Mouse (Mus musculus) spleen, embryonic (tissue): ENCODE data around the gene Foxo3.

Experiments
- CTCF ChIA-PET: fragments of 350-600 bp; sonication (Branson Sonifier 250); formaldehyde crosslinking; loops from one replicate; lab custom pipeline; 2022; lab: Charles Lee

Gene Foxo3

GRCm38 (mm10) chr10:42257985-42258384 is 18.6 kb downstream of the Foxo3 start:
- CTCF ChIA-PET, result no interaction called here

DNA sequence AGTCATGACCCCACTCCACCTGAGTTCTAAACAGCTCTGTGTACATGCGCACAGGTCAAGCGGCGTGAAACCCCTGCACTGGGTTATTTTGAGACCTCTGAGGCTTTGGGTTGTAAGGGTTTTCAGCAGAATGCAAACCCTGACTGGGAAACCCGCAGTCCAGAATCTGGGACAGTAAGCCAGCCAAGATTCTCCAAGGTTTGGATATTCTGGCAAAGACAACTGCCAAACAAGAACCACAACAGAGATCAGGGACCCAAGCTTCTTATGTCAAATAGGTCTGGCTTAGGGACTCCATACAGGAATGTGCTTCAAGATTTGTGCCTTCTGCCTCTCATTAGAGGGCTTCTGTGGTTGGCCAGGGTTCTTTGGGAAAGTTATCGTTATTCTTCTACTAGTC is 21.8 kb downstream of the Foxo3 start:
- CTCF ChIA-PET, result no interaction called here

GRCm38 (mm10) chr10:42251749-42252323 is 24.7 kb downstream of the Foxo3 start:
- CTCF ChIA-PET, result no interaction called here

DNA sequence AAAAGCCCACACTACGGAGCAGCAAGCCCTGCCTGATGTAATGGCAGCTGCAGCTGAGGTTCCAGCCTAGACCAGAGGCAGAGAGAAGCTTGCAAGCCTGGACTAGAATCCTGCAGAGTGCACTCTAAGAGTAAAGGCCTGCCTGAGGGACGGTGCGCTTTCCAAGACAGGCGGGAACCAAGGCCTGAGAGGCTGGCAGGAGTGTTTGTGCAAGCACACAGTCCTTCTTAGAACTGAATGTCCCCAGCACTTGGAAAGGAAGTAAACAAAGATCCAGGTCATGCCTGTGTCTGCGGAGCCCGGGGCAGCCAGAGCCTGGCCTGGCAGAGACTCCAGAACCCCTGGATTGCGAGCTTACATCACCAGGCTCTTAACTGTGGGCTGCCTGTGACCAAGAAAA is 25.4 kb downstream of the Foxo3 start:
- CTCF ChIA-PET, result no interaction called here

GRCm38 (mm10) chr10:42249965-42250364 is 26.6 kb downstream of the Foxo3 start:
- CTCF ChIA-PET, result interaction anchor here (0.7 kb wide), 1 partner anchor 58 kb away, joined by 14 read pairs; no protein-coding TSS in a partner anchor

- CTCF ChIA-PET, result no interaction called here
Observed at GRCm38 (mm10) chr10:42248644-42249043, 27.9 kb downstream of the Foxo3 start.

- CTCF ChIA-PET, result no interaction called here
Observed at GRCm38 (mm10) chr10:42248156-42248555, 28.4 kb downstream of the Foxo3 start.

- CTCF ChIA-PET, result interaction anchor here (0.7 kb wide), 1 partner anchor 18 kb away, joined by 3 read pairs; no protein-coding TSS in a partner anchor
Observed at GRCm38 (mm10) chr10:42247125-42247816, 29.3 kb downstream of the Foxo3 start.

DNA sequence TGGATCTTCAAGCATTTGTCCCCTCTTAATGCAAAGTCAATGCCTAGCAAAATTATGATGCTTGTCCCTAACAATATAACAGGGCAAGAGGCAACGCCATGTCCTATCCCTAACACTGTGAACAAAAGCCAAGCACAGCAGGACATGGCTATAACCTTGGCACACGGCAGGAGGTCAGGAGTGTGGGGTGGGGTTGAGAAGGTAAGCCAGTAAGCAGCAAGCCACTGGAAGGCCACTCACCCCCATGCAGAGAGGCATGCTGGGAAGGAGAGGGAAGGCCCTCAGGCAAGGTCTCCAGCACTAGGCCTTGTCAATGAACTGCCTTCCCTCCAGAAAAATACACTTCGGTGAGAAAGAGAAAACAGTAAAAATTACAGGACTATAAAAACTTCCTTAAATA is 30.1 kb downstream of the Foxo3 start:
- CTCF ChIA-PET, result interaction anchor here (0.7 kb wide), 1 partner anchor 19 kb away, joined by 3 read pairs; no protein-coding TSS in a partner anchor

GRCm38 (mm10) chr10:42245636-42246035 is 30.9 kb downstream of the Foxo3 start:
- CTCF ChIA-PET, result no interaction called here

- CTCF ChIA-PET, result no interaction called here
Observed at GRCm38 (mm10) chr10:42245256-42245601, 31.3 kb downstream of the Foxo3 start.

DNA sequence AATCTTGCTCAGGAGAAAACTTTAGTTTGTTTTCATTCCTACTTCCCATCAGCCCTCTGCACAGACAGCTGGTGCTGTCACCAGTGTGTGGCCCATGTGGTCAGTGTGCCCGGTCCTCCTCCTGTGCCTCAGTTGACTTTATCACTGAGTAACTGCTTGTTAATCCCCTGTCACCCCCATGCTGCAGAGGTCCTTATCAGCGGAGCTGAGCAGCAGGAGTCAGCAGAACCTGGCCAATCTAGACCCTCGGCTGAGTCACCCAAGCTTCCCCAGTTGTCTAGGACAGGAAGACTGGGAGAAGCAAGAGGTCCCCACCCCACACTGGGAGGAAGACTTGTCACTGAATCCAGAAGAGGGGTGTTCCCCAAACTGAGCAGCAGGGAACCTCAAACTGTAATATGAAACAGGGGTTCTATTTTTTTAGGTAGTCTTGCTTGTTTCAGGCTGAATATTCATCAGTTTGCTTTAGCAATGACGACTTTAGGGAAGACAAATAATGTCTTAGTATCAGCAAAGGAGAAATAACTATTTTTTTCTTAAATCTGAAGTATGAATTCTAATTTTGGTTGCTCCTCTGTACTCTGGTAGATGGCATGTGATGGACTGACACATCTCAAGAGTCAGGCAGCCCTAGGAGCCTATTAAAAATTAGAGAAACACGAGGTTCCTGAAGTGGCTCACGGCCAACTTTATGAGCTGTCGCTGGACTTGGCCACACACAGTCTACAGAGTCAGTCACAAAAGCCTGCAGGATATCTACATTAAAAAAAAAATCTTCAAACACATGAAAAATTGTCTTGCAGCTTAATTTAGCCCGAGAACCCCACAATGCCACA is 31.9 kb downstream of the Foxo3 start:
- CTCF ChIA-PET, result interaction anchor here (0.9 kb wide), 1 partner anchor 35 kb away, joined by 3 read pairs; no protein-coding TSS in a partner anchor

GRCm38 (mm10) chr10:42243925-42244324 is 32.6 kb downstream of the Foxo3 start:
- CTCF ChIA-PET, result interaction anchor here (0.9 kb wide), 1 partner anchor 34 kb away, joined by 3 read pairs; no protein-coding TSS in a partner anchor

GRCm38 (mm10) chr10:42242484-42242883 is 34.1 kb downstream of the Foxo3 start:
- CTCF ChIA-PET, result interaction anchor here (0.7 kb wide), 1 partner anchor 48 kb away, joined by 4 read pairs; no protein-coding TSS in a partner anchor

- CTCF ChIA-PET, result no interaction called here
Observed at GRCm38 (mm10) chr10:42241775-42242174, 34.8 kb downstream of the Foxo3 start.

GRCm38 (mm10) chr10:42239810-42240111 is 36.8 kb downstream of the Foxo3 start:
- CTCF ChIA-PET, result no interaction called here

DNA sequence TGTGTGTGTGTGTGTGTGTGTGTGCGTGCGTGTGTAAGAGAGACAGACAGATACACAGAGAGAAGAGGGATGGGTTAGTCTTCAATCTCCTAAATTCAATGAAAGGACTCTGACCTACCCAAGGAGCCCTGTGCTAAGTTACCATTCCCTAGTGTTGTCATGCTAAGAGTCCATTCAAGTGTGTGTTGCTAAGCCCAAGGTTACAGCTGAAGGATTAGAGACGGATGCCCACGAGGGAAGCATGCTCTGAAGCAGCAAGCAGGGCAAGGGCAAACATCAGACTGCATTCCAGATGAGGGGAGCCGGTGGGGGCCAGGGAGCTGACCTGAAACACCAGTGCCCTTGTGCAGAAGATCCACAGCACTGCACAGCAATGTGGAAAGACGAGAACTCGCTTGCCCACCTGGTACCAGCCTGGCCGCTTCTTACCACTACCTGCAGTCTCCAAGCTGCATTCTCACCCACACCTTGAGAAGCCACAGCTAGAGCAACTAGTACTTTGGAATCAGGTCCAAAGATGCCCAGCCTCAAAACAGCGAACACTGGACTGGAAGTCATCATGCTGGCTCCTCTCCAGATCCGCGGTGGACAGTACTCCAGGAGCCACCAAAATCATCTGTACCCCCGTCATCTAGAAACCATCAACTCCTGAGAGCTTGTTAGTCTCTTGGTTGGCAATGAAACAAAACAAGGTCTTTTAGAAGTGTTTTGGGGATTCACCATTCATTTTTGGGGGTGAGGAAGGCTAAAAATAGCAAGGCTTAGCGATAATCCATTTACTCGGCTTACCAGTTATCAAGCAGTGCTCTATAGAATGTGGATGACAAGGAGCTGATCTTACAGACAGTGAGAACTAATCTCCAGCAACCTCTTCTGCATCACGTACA is 37.4 kb downstream of the Foxo3 start:
- CTCF ChIA-PET, result no interaction called here

- CTCF ChIA-PET, result no interaction called here
Observed at GRCm38 (mm10) chr10:42238296-42238695, 38.3 kb downstream of the Foxo3 start.

DNA sequence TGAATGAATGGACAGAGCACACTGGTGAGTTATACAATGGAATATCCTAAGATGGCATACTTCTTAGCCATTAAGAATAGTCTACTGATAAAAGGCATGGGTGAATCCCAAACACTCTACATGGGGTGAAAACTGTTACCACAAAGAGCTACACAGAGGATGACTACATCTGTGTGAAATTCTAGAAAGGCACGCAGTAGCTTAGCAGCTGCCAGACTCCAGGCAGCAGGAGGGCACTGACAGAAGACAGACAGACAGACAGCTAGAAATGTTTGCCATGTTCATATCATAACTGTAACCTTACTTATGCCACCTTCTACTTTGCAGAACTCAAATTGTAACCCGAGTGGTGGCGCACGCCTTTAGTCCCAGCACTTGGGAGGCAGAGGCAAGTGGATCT is 39.0 kb downstream of the Foxo3 start:
- CTCF ChIA-PET, result no interaction called here

GRCm38 (mm10) chr10:42235321-42235720 is 41.2 kb downstream of the Foxo3 start:
- CTCF ChIA-PET, result no interaction called here

GRCm38 (mm10) chr10:42232977-42233376 is 43.6 kb downstream of the Foxo3 start:
- CTCF ChIA-PET, result interaction anchor here (0.6 kb wide), 1 partner anchor 40 kb away, joined by 3 read pairs; no protein-coding TSS in a partner anchor
